ENCODE assay signal across 25 mouse cellular contexts in genomic region chr19:24336370-24337076, GRCm38 (mm10). TPM values are rescaled to one million over a fixed set of nuclear protein-coding genes. Genes with fewer than 3 reads are reported as not detected.
A peak's percentile ranks its signal among the peaks of the same experiment; 100 is the strongest.
DNase-seq lines count a peak whose midpoint lies in the region; ATAC-seq and TF ChIP-seq lines count a peak whose summit lies in the region.
"Had no signal": no experiment of that assay in that cellular context is flagged by ENCODE, and none has a peak within 500 bp of the region (broad histone marks: within the 10 kb centered on the region; RNA-seq: fewer than 3 reads in every experiment).

No protein-coding gene starts in this region.

- no peaks in the 10 kb centered on the region for H3K36me3 ChIP-seq in lung, embryonic 16.5 days (ENCODE audit: control insufficient read depth, insufficient read depth, low read length)
- H3K36me3 ChIP-seq in MEL (ENCODE audit: control insufficient read depth in 1 of 2, insufficient read depth in 2 of 2, low read length in 2 of 2) = peaks cover 0 to 18% of the 10 kb centered on the region in 2 experiments; a peak in 2 of 4 replicates
- H3K36me3 ChIP-seq: heart, embryonic 15.5 days; limb, embryonic 10.5 days; limb, embryonic 15.5 days; liver, embryonic 13.5 days had no signal

- TF ChIP-seq CTCF in MEL (IDR thresholded peaks at IDR 0.05 in 2 of 3, conservative IDR thresholded peaks at IDR 0.05 in 1 of 3; ENCODE audit: control insufficient read depth in 1 of 3, insufficient read depth in 1 of 3, low read depth in 2 of 3, low read length in 3 of 3, poor library complexity in 1 of 3, severe bottlenecking in 1 of 3) = no peak

- no peak for TF ChIP-seq RAD21 in MEL (IDR thresholded peaks at IDR 0.05; ENCODE audit: low read depth, low read length)

- TF ChIP-seq POLR2A in MEL (IDR thresholded peaks at IDR 0.05; ENCODE audit: control insufficient read depth in 1 of 2, insufficient read depth in 1 of 2, low read depth in 1 of 2, low read length in 2 of 2, poor library complexity in 1 of 2) = no peak

- no peak for TF ChIP-seq EP300 in MEL (IDR thresholded peaks at IDR 0.05; ENCODE audit: low read depth in 1 of 2, low read length in 2 of 2)

- H3K9me3 ChIP-seq in lung, embryonic 16.5 days (ENCODE audit: control insufficient read depth, low read length) = no peaks in the 10 kb centered on the region
- H3K9me3 ChIP-seq in MEL (replicated peaks; ENCODE audit: insufficient read depth, low read length) = no peaks in the 10 kb centered on the region
- H3K9me3 ChIP-seq: heart, embryonic 10.5 days; heart, embryonic 15.5 days; limb, embryonic 10.5 days; limb, embryonic 15.5 days; liver, embryonic 13.5 days had no signal

- ATAC-seq in lung, embryonic 16.5 days (ENCODE audit: low read depth) = peak; percentile 62
- ATAC-seq: forebrain, postnatal 0 days; intestine, embryonic 16.5 days; Patski had no signal

- H3K4me2 ChIP-seq in lung, embryonic 16.5 days (ENCODE audit: low read depth, low read length) = no peak overlapping the region
- H3K4me2 ChIP-seq: heart, embryonic 15.5 days; limb, embryonic 15.5 days; liver, embryonic 13.5 days had no signal

- 44% methylated on average over 12 of the region's 12 CpGs for WGBS in lung, embryonic 16.5 days

- H3K79me2 ChIP-seq in MEL (ENCODE audit: control insufficient read depth, insufficient read depth, low read length, poor library complexity) = no peaks in the 10 kb centered on the region

- H3K4me3 ChIP-seq in lung, embryonic 16.5 days (ENCODE audit: low read length) = no peak overlapping the region
- peak overlapping the region; percentile 45 to 56 for H3K4me3 ChIP-seq in MEL (ENCODE audit: control insufficient read depth in 1 of 2, insufficient read depth in 1 of 2, low read depth in 2 of 2, low read length in 2 of 2)
- H3K4me3 ChIP-seq: erythroblast, embryonic 14.5 days; heart, embryonic 10.5 days; heart, embryonic 15.5 days; limb, embryonic 10.5 days; limb, embryonic 15.5 days; liver, embryonic 13.5 days had no signal

- no peaks in the 10 kb centered on the region for H3K27me3 ChIP-seq in lung, embryonic 16.5 days (ENCODE audit: control insufficient read depth, insufficient read depth, low read depth, low read length)
- no peaks in the 10 kb centered on the region for H3K27me3 ChIP-seq in MEL (ENCODE audit: control insufficient read depth in 1 of 2, insufficient read depth in 2 of 2, low read length in 2 of 2)
- H3K27me3 ChIP-seq: heart, embryonic 15.5 days; limb, embryonic 15.5 days; liver, embryonic 13.5 days had no signal

- no peaks in the 10 kb centered on the region for H3K4me1 ChIP-seq in lung, embryonic 16.5 days (replicated peaks; ENCODE audit: control insufficient read depth, insufficient read depth, low read length)
- H3K4me1 ChIP-seq in MEL (ENCODE audit: control insufficient read depth in 1 of 2, insufficient read depth in 2 of 2, low read length in 2 of 2) = peaks cover 17 to 26% of the 10 kb centered on the region in 2 experiments
- H3K4me1 ChIP-seq: limb, embryonic 10.5 days; limb, embryonic 15.5 days had no signal

- no peak overlapping the region for H3K27ac ChIP-seq in lung, embryonic 16.5 days (ENCODE audit: low read length)
- H3K27ac ChIP-seq in MEL (ENCODE audit: control insufficient read depth, low read depth, low read length) = peak overlapping the region; percentile 65
- H3K27ac ChIP-seq: heart, embryonic 10.5 days; heart, embryonic 15.5 days; limb, embryonic 10.5 days; limb, embryonic 15.5 days; liver, embryonic 13.5 days; macrophage had no signal

- DNase-seq in lung, adult 18-20 months = no peak
- peak; percentile 2 for DNase-seq in CD4-positive helper T cell, adult 2 months (ENCODE audit: low read depth, low spot score)
- peak; percentile 65 for DNase-seq in MEL (ENCODE audit: low read depth, low spot score)
- peak; percentile 15 to 34 for DNase-seq in lung, postnatal 4 days
- no peak for DNase-seq in kidney, postnatal 25 days
- DNase-seq in urinary bladder, postnatal 14 days (ENCODE audit: low spot score) = no peak
- DNase-seq: adrenal gland, postnatal 36 days; cerebellum, adult 18-20 months; forebrain, postnatal 0 days; kidney, adult 9 months; kidney, postnatal 10 days; layer of hippocampus, adult 9-11 months; liver, embryonic 13.5 days; midbrain, embryonic 14.5 days; right cerebral cortex, postnatal 14 days; spleen, adult 18-20 months had no signal

- H3K9ac ChIP-seq in lung, embryonic 16.5 days (ENCODE audit: low read length) = no peak overlapping the region
- H3K9ac ChIP-seq in MEL (ENCODE audit: control insufficient read depth, low read depth, low read length, poor library complexity, severe bottlenecking) = peak overlapping the region; percentile 24
- H3K9ac ChIP-seq: forebrain, postnatal 0 days; heart, embryonic 15.5 days; limb, embryonic 15.5 days; liver, embryonic 13.5 days had no signal

TF ChIP-seq in MEL, 35 proteins besides CTCF, POLR2A, EP300 and RAD21:
- TF ChIP-seq TBP (IDR thresholded peaks at IDR 0.05; ENCODE audit: low read depth, low read length) (no peak), USF2 (IDR thresholded peaks at IDR 0.05; ENCODE audit: borderline replicate concordance in 1 of 2, insufficient read depth in 1 of 2, low read depth in 1 of 2, low read length in 2 of 2) (peak in 1 of 2 experiments; percentile 45; a peak in 1 of 4 replicates), NRF1 (IDR thresholded peaks at IDR 0.05; ENCODE audit: insufficient read depth, low read depth, low read length, poor library complexity, severe bottlenecking) (no peak), ELF1 (IDR thresholded peaks at IDR 0.05; ENCODE audit: low read depth, low read length) (peak; percentile 58; the same call in 1 of the 2 replicates), JUND (IDR thresholded peaks at IDR 0.05; ENCODE audit: low read depth, low read length) (no peak), UBTF (IDR thresholded peaks at IDR 0.05; ENCODE audit: borderline replicate concordance, insufficient read depth, low read depth, low read length) (no peak), HCFC1 (IDR thresholded peaks at IDR 0.05; ENCODE audit: low read depth, low read length) (no peak), ZMIZ1 (IDR thresholded peaks at IDR 0.05; ENCODE audit: low read depth, low read length) (no peak), MAZ (IDR thresholded peaks at IDR 0.05; ENCODE audit: low read depth, low read length) (no peak), MAFK (IDR thresholded peaks at IDR 0.05; ENCODE audit: borderline replicate concordance, low read depth, low read length) (no peak), NELFE (IDR thresholded peaks at IDR 0.05; ENCODE audit: low read depth, low read length) (no peak), ETS1 (IDR thresholded peaks at IDR 0.05; ENCODE audit: low read depth, low read length) (no peak), MEF2A (IDR thresholded peaks at IDR 0.05; ENCODE audit: extremely low read depth, insufficient replicate concordance, low read depth, low read length, poor library complexity, severe bottlenecking) (no peak), KAT2A (conservative IDR thresholded peaks at IDR 0.05; ENCODE audit: low read depth, low read length) (no peak), POLR2AphosphoS2 (IDR thresholded peaks at IDR 0.05; ENCODE audit: low read length) (no peak), MYC (IDR thresholded peaks at IDR 0.05; ENCODE audit: low read depth, low read length) (no peak), BHLHE40 (IDR thresholded peaks at IDR 0.05; ENCODE audit: borderline replicate concordance, low read depth, low read length) (no peak), SMC3 (IDR thresholded peaks at IDR 0.05; ENCODE audit: low read depth, low read length) (no peak), GATA1 (IDR thresholded peaks at IDR 0.05; ENCODE audit: low read depth, low read length) (no peak), MAX (IDR thresholded peaks at IDR 0.05; ENCODE audit: low read length) (peak; percentile 74), MYB (IDR thresholded peaks at IDR 0.05; ENCODE audit: low read depth, low read length) (no peak), ZKSCAN1 (IDR thresholded peaks at IDR 0.05; ENCODE audit: low read depth, low read length) (no peak), E2F4 (IDR thresholded peaks at IDR 0.05; ENCODE audit: borderline replicate concordance, low read depth, low read length) (no peak), ZC3H11A (IDR thresholded peaks at IDR 0.05; ENCODE audit: low read depth, low read length) (no peak), POLR2AphosphoS5 (IDR thresholded peaks at IDR 0.05; ENCODE audit: borderline replicate concordance, low read depth, low read length) (no peak), RCOR1 (IDR thresholded peaks at IDR 0.05; ENCODE audit: low read depth, low read length) (no peak), ZNF384 (IDR thresholded peaks at IDR 0.05; ENCODE audit: low read depth, low read length) (no peak), USF1 (IDR thresholded peaks at IDR 0.05; ENCODE audit: low read depth, low read length) (peak; percentile 90), TCF12 (IDR thresholded peaks at IDR 0.05; ENCODE audit: low read depth, low read length) (no peak), SIN3A (IDR thresholded peaks at IDR 0.05; ENCODE audit: low read length) (peak; percentile 76; the same call in 1 of the 2 replicates), GABPA (IDR thresholded peaks at IDR 0.05; ENCODE audit: low read depth, low read length) (no peak), CHD1 (IDR thresholded peaks at IDR 0.05; ENCODE audit: low read depth, low read length) (no peak), TAL1 (IDR thresholded peaks at IDR 0.05; ENCODE audit: low read length) (no peak), CHD2 (IDR thresholded peaks at IDR 0.05; ENCODE audit: low read length) (no peak), MXI1 (IDR thresholded peaks at IDR 0.05; ENCODE audit: low read depth, low read length) (peak; percentile 93)

RNA-seq across cellular contexts. Expression of gene Fxn, which starts 56.1 kb away (rescaled TPM):
- 45.9 and 47.5 TPM in 2 replicates for polyA plus RNA-seq in lung, embryonic 16.5 days (2015; fragmentation: Nextera tagmentation; extraction: Ambion mirVana)
- 46.2 and 53.7 TPM in 2 replicates for total RNA-seq in MEL (2012; rRNA removed)
- polyA plus RNA-seq in MEL (2012; ENCODE audit: insufficient read depth in 1 of 2, insufficient read length in 2 of 2, low read depth in 1 of 2, low replicate concordance in 2 of 2, missing spikeins in 1 of 2) = 10 to 100 TPM in 1 of 2 experiments, not detected in 1; 83.7 TPM

Comparison
In these comparisons a context has a peak if more than half of its experiments do, and no peak if none do; other contexts are left out.
1. DNase-seq: peak in CD4-positive helper T cell, adult 2 months (single experiment), MEL (single experiment) and lung, postnatal 4 days (2 of 2); none in lung, adult 18-20 months (0 of 2), kidney, postnatal 25 days (0 of 2) and urinary bladder, postnatal 14 days (single experiment).